Mouse (Mus musculus) right cerebral cortex, postnatal 14 days (tissue): ENCODE results near the gene Ttc7b.

Experiments used
- DNase-seq: peaks from one replicate; pipeline ENCODE4 v3.0.0; 2022

Gene Ttc7b

GRCm38 (mm10) chr12:100262846-100263245 lies 257.8 kb downstream of the Ttc7b start:
- DNase-seq, result no peak

GRCm38 (mm10) chr12:100261761-100262160 lies 258.9 kb downstream of the Ttc7b start:
- DNase-seq, result no peak

GRCm38 (mm10) chr12:100260151-100260550 lies 260.5 kb downstream of the Ttc7b start:
- no peak for DNase-seq

- DNase-seq, result no peak
Measured at GRCm38 (mm10) chr12:100257779-100258178, 262.8 kb downstream of the Ttc7b start.

- DNase-seq, result no peak
Measured at GRCm38 (mm10) chr12:100255441-100255949, 265.1 kb downstream of the Ttc7b start.

- no peak for DNase-seq
Measured at GRCm38 (mm10) chr12:100254471-100254870, 266.2 kb downstream of the Ttc7b start.
